Mouse (Mus musculus) gastrocnemius, postnatal 25 days (tissue): ENCODE results near the gene Ptprc. TPM values are rescaled to one million over a fixed set of nuclear protein-coding genes. Genes with fewer than 3 reads are reported as not detected.

Source experiments
- DNase-seq: peaks from one replicate; pipeline ENCODE4 v3.0.0; 2022
- long read RNA-seq, 2 experiments: library from polyadenylated mRNA; stranded (forward); transcript quantifications; one replicate each; pipeline ENCODE4 v2.0.0; 2021
- total RNA-seq, 2 experiments: library from RNA; stranded (reverse); gene quantifications; 1 replicate in 1 of 2; 2 replicates in 1 of 2; pipeline ENCODE4 v1.2.3; 2021

The Ptprc gene
- 1 to 10 TPM; 1.4 to 2.6 TPM for total RNA-seq
- long read RNA-seq, experiment 1: 0 reads
- long read RNA-seq, experiment 2, partial matches to known transcripts: 1 of 1 reads
- long read RNA-seq, experiment 2, other reads (novel, unspliced or antisense): 0 of 1 reads

GRCm38 (mm10) chr1:138175494-138175893 lies at the start of gene Ptprc:
Gene Ptprc, minus strand, starts transcription at chr1:138175708.
- DNase-seq: no peak

- no peak for DNase-seq
Measured at GRCm38 (mm10) chr1:138214736-138215458, 39.4 kb upstream of the Ptprc start.

- no peak for DNase-seq
Measured at GRCm38 (mm10) chr1:138210387-138211024, 35.0 kb upstream of the Ptprc start.

GRCm38 (mm10) chr1:138209751-138210150 lies 34.2 kb upstream of the Ptprc start:
- no peak for DNase-seq

- DNase-seq: no peak
Measured at GRCm38 (mm10) chr1:138206041-138206440, 30.5 kb upstream of the Ptprc start.

GRCm38 (mm10) chr1:138191689-138192508 lies 16.4 kb upstream of the Ptprc start:
- DNase-seq: peak; percentile 27

GRCm38 (mm10) chr1:138188131-138188530 lies 12.6 kb upstream of the Ptprc start:
- DNase-seq: no peak

- no peak for DNase-seq
Measured at GRCm38 (mm10) chr1:138185904-138186303, 10.4 kb upstream of the Ptprc start.

GRCm38 (mm10) chr1:138180081-138180480 lies 4.6 kb upstream of the Ptprc start:
- DNase-seq: no peak

- DNase-seq: no peak
Measured at GRCm38 (mm10) chr1:138174705-138175492, 609 bp downstream of the Ptprc start.

- no peak for DNase-seq
Measured at GRCm38 (mm10) chr1:138174143-138174542, 1.4 kb downstream of the Ptprc start.

- DNase-seq: no peak
Measured at GRCm38 (mm10) chr1:138173669-138174068, 1.8 kb downstream of the Ptprc start.

- DNase-seq: no peak
Measured at GRCm38 (mm10) chr1:138172547-138172946, 3.0 kb downstream of the Ptprc start.

- DNase-seq: no peak
Measured at GRCm38 (mm10) chr1:138172096-138172495, 3.4 kb downstream of the Ptprc start.

- no peak for DNase-seq
Measured at GRCm38 (mm10) chr1:138166233-138166771, 9.2 kb downstream of the Ptprc start.

- no peak for DNase-seq
Measured at GRCm38 (mm10) chr1:138162638-138163037, 12.9 kb downstream of the Ptprc start.

- DNase-seq: no peak
Measured at GRCm38 (mm10) chr1:138158921-138159320, 16.6 kb downstream of the Ptprc start.

GRCm38 (mm10) chr1:138158236-138158635 lies 17.3 kb downstream of the Ptprc start:
- DNase-seq: no peak

- no peak for DNase-seq
Measured at GRCm38 (mm10) chr1:138157709-138158108, 17.8 kb downstream of the Ptprc start.

GRCm38 (mm10) chr1:138157008-138157407 lies 18.5 kb downstream of the Ptprc start:
- no peak for DNase-seq

- DNase-seq: no peak
Measured at GRCm38 (mm10) chr1:138154185-138154785, 21.2 kb downstream of the Ptprc start.
